Mouse (Mus musculus) heart, embryonic 12.5 days (tissue): ENCODE data around the gene Usp47. TPM values are rescaled to one million over a fixed set of nuclear protein-coding genes. Genes with fewer than 3 reads are reported as not detected.

Source experiments
- ATAC-seq: fragments of 200-750 bp; cut with Nextera tagmentation; 2 replicates; pipeline ENCODE4 v1.8.0; 2017; ENCODE audit warnings: moderate TSS enrichment, moderate library complexity; ENCODE audit not compliant: insufficient number of reproducible peaks, low FRiP score
- H3K27ac ChIP-seq: fragments of 300-500 bp; sonication (generic); 2 replicates; pipeline ENCODE4 v1.5.1; 2016; ENCODE audit warnings: mild to moderate bottlenecking, moderate library complexity; ENCODE audit not compliant: poor library complexity, severe bottlenecking
- H3K27me3 ChIP-seq: fragments of 300-500 bp; sonication (generic); replicated peaks from 2 replicates; pipeline ENCODE4 v1.6.1; 2016; ENCODE audit warnings: mild to moderate bottlenecking, moderate library complexity
- H3K36me3 ChIP-seq: fragments of 300-500 bp; sonication (generic); 2 replicates; pipeline ENCODE4 v1.6.1; 2016; ENCODE audit warnings: mild to moderate bottlenecking, moderate library complexity
- H3K4me1 ChIP-seq: fragments of 300-500 bp; sonication (generic); replicated peaks from 2 replicates; pipeline ENCODE4 v1.6.1; 2016; ENCODE audit warnings: mild to moderate bottlenecking
- H3K4me2 ChIP-seq: fragments of 300-500 bp; sonication (generic); 2 replicates; pipeline ENCODE4 v1.6.1; 2016; ENCODE audit warnings: mild to moderate bottlenecking, moderate library complexity
- H3K4me3 ChIP-seq: fragments of 300-500 bp; sonication (generic); 2 replicates; pipeline ENCODE4 v1.5.1; 2016; ENCODE audit warnings: mild to moderate bottlenecking
- H3K9ac ChIP-seq: fragments of 300-500 bp; sonication (generic); 2 replicates; pipeline ENCODE4 v1.6.1; 2016; ENCODE audit warnings: mild to moderate bottlenecking, moderate library complexity
- H3K9me3 ChIP-seq: fragments of 300-500 bp; sonication (generic); replicated peaks from 2 replicates; pipeline ENCODE4 v1.6.1; 2016; ENCODE audit warnings: mild to moderate bottlenecking, moderate library complexity
- WGBS: fragments of 180-500 bp; shearing (Covaris S2); methylation state at CpG from one replicate; pipeline ENCODE4 v1.1.7; 2016; 5-methylcytosine and 5-hydroxymethylcytosine counted together
- polyA plus RNA-seq: library from polyadenylated mRNA; unstranded; fragments of >200 nt; fragmentation: Nextera tagmentation; extraction: Ambion mirVana; gene quantifications from 2 replicates; pipeline ENCODE4 v1.2.1, GENCODE M21; 2016

Usp47 gene
- polyA plus RNA-seq, 1 experiment from 2014 or later, result 93.3 TPM

DNA sequence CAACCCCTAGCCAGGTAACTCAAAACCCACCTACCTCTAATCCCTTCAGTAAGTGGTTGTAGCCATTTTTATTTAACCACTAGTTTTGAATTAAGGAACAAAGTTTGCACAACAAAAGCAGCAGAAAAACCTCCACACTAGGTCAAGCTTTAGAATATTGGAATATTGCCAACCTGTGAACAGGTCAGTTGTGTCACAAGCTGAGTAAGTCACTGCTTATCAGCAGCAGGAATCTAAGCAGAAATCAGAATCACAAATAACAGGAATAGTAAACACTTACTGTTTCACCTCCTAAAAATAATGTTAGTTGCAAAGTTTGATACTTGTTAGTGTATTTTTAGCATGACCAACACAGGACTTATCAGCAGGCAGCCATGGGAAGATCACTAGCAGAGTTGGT is 17.0 kb downstream of the Usp47 start:
- Histone ChIP-seq H3K36me3 (no peaks in the 10 kb centered on the region), H3K9me3 (no peaks in the 10 kb centered on the region), H3K27me3 (no peaks in the 10 kb centered on the region), H3K4me1 (peaks cover 32% of the 10 kb centered on the region), H3K4me2 (peak overlapping the region; percentile 21; the same call in 1 of the 2 replicates), H3K4me3 (no peak overlapping the region), H3K9ac (no peak overlapping the region), H3K27ac (peak overlapping the region; percentile 51)
- ATAC-seq, result no peak

- Histone ChIP-seq H3K27ac (no peak overlapping the region), H3K9me3 (no peaks in the 10 kb centered on the region), H3K9ac (no peak overlapping the region), H3K36me3 (no peaks in the 10 kb centered on the region), H3K27me3 (no peaks in the 10 kb centered on the region), H3K4me3 (no peak overlapping the region), H3K4me1 (peaks cover 21% of the 10 kb centered on the region), H3K4me2 (no peak overlapping the region)
- 76% methylated on average over 2 of the region's 2 CpGs for WGBS
- ATAC-seq, result no peak
These were observed 19.5 kb downstream of the Usp47 start for GRCm38 (mm10) chr7:112042758-112043157.

DNA sequence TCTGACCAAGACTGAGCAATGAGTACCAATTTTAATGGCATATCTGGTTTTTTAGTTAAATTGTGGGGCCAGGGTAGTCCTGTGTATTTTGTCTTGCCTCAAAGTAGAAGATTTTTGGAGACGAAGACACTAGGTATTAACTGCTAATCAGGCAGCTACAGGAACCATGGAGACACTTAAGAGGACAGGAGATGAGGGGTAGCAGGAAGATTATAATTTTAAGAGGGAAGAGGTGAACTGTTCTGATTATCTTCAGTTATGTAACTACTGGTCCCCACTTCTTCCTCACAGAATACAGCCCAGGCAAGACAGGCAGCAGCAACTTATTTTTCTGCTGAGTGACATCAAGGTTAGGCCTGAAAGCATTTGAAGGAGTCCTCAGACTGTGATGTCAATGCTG is 21.9 kb downstream of the Usp47 start:
- H3K36me3 ChIP-seq, result no peaks in the 10 kb centered on the region
- H3K9me3 ChIP-seq, result no peaks in the 10 kb centered on the region
- ATAC-seq, result no peak
- 79% methylated on average over 1 of the region's 1 CpGs for WGBS
- H3K9ac ChIP-seq, result no peak overlapping the region
- no peak overlapping the region for H3K4me3 ChIP-seq
- H3K4me1 ChIP-seq, result peaks cover 12% of the 10 kb centered on the region
- no peak overlapping the region for H3K27ac ChIP-seq
- H3K27me3 ChIP-seq, result no peaks in the 10 kb centered on the region
- H3K4me2 ChIP-seq, result no peak overlapping the region

- no peak overlapping the region for H3K27ac ChIP-seq
- peaks cover 8% of the 10 kb centered on the region; the same call in 1 of the 2 replicates for H3K4me1 ChIP-seq
- H3K4me2 ChIP-seq, result no peak overlapping the region
- no peak for ATAC-seq
- H3K9ac ChIP-seq, result no peak overlapping the region
- no peaks in the 10 kb centered on the region for H3K9me3 ChIP-seq
- 47% methylated on average over 3 of the region's 3 CpGs for WGBS
- no peak overlapping the region for H3K4me3 ChIP-seq
- H3K36me3 ChIP-seq, result no peaks in the 10 kb centered on the region
- H3K27me3 ChIP-seq, result no peaks in the 10 kb centered on the region
These were observed 22.6 kb downstream of the Usp47 start for GRCm38 (mm10) chr7:112045794-112046388.

GRCm38 (mm10) chr7:112048643-112049042 is 25.3 kb downstream of the Usp47 start:
- no peak overlapping the region for H3K27ac ChIP-seq
- ATAC-seq, result no peak
- H3K4me2 ChIP-seq, result no peak overlapping the region
- H3K4me1 ChIP-seq, result 0 out of 2 replicates have a peak, but pooled peaks cover 4% of the 10 kb centered on the region
- H3K4me3 ChIP-seq, result no peak overlapping the region
- H3K9me3 ChIP-seq, result no peaks in the 10 kb centered on the region
- H3K9ac ChIP-seq, result no peak overlapping the region
- no peaks in the 10 kb centered on the region for H3K36me3 ChIP-seq
- 83% methylated on average over 5 of the region's 5 CpGs for WGBS
- H3K27me3 ChIP-seq, result no peaks in the 10 kb centered on the region

- Histone ChIP-seq H3K4me3 (no peak overlapping the region), H3K4me1 (no peaks in the 10 kb centered on the region), H3K27ac (no peak overlapping the region), H3K9me3 (no peaks in the 10 kb centered on the region), H3K27me3 (no peaks in the 10 kb centered on the region), H3K9ac (no peak overlapping the region), H3K4me2 (no peak overlapping the region), H3K36me3 (peaks cover 19% of the 10 kb centered on the region)
- 94% methylated on average over 3 of the region's 3 CpGs for WGBS
- ATAC-seq, result no peak
These were observed 30.4 kb downstream of the Usp47 start for GRCm38 (mm10) chr7:112053667-112054066.

- Histone ChIP-seq H3K9me3 (no peaks in the 10 kb centered on the region), H3K9ac (no peak overlapping the region), H3K4me3 (no peak overlapping the region), H3K27ac (no peak overlapping the region), H3K36me3 (peaks cover 27% of the 10 kb centered on the region), H3K4me1 (peaks cover 4% of the 10 kb centered on the region), H3K4me2 (no peak overlapping the region), H3K27me3 (no peaks in the 10 kb centered on the region)
- 78% methylated on average over 8 of the region's 8 CpGs for WGBS
- ATAC-seq, result no peak
These were observed 32.8 kb downstream of the Usp47 start for GRCm38 (mm10) chr7:112055901-112056625.

GRCm38 (mm10) chr7:112074868-112075267 is 51.6 kb downstream of the Usp47 start:
- Histone ChIP-seq H3K4me3 (no peak overlapping the region), H3K27ac (no peak overlapping the region), H3K4me2 (no peak overlapping the region), H3K9ac (no peak overlapping the region), H3K36me3 (peaks cover 50% of the 10 kb centered on the region), H3K27me3 (no peaks in the 10 kb centered on the region), H3K9me3 (no peaks in the 10 kb centered on the region), H3K4me1 (no peaks in the 10 kb centered on the region; the same call in 1 of the 2 replicates)
- WGBS, result 65% methylated on average over 5 of the region's 5 CpGs
- no peak for ATAC-seq

DNA sequence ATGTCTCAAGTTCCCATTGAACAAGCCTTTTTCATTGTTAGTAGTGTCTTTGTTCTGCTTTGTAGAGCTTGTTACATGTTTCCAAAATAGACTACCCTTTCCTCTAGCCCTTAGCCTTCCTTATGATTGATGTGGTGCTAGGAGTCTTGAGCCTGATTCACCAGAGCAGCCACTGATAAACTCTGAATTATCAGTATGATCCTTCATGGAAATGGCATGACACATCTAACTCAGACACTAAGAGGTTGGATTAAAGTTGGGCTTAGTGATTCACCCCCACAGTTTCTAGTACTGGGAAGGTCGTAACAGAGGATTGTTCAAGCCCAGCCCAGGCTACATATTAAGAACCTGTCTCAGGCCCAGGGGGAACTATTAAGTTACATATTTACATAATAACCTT is 59.3 kb downstream of the Usp47 start:
- Histone ChIP-seq H3K9me3 (no peaks in the 10 kb centered on the region), H3K27ac (no peak overlapping the region), H3K36me3 (peaks cover 62% of the 10 kb centered on the region), H3K4me2 (no peak overlapping the region), H3K27me3 (no peaks in the 10 kb centered on the region), H3K9ac (no peak overlapping the region), H3K4me3 (no peak overlapping the region), H3K4me1 (no peaks in the 10 kb centered on the region)
- no peak for ATAC-seq
- 82% methylated on average over 1 of the region's 1 CpGs for whole genome bisulfite sequencing

- H3K27ac ChIP-seq, result no peak overlapping the region
- WGBS, result 75% methylated on average over 2 of the region's 2 CpGs
- H3K9me3 ChIP-seq, result no peaks in the 10 kb centered on the region
- no peaks in the 10 kb centered on the region for H3K4me1 ChIP-seq
- no peak overlapping the region for H3K4me2 ChIP-seq
- ATAC-seq, result no peak
- H3K27me3 ChIP-seq, result no peaks in the 10 kb centered on the region
- no peak overlapping the region for H3K9ac ChIP-seq
- H3K36me3 ChIP-seq, result peaks cover 60% of the 10 kb centered on the region
- no peak overlapping the region for H3K4me3 ChIP-seq
These were observed 60.9 kb downstream of the Usp47 start for GRCm38 (mm10) chr7:112084222-112084621.

- Histone ChIP-seq H3K9ac (no peak overlapping the region), H3K27ac (no peak overlapping the region), H3K9me3 (no peaks in the 10 kb centered on the region), H3K4me2 (no peak overlapping the region), H3K4me3 (no peak overlapping the region), H3K36me3 (peaks cover 59% of the 10 kb centered on the region), H3K4me1 (no peaks in the 10 kb centered on the region), H3K27me3 (no peaks in the 10 kb centered on the region)
- 44% methylated on average over 4 of the region's 4 CpGs for WGBS
- no peak for ATAC-seq
These were observed 61.8 kb downstream of the Usp47 start for GRCm38 (mm10) chr7:112085062-112085461.
